Mouse (Mus musculus): Measurements from ENCODE around the gene Prdm15. TPM values are rescaled to one million over a fixed set of nuclear protein-coding genes. Genes with fewer than 3 reads are reported as not detected.

Prdm15 gene
- polyA plus RNA-seq, 1 experiment, result 14.3 TPM

DNA sequence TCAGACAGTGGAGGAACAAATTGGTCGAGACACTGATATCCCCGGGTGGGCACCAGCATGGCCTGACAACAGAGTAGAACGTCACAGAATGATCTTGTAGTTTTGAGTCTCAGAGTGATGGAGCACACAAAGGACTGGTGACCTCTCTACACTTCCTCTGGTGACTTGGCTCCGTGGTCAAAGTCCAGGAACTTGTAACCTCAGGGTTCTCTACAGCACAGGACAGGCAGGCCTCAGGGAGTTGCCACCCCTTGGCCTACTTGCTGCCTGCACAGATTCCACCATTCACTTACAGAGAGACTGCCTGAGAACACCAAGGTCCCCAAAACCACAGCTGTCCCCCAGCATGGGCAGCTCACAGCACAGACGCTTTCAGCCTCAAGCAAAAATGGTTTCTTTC is 36.4 kb downstream of the Prdm15 start:
- no peak overlapping the region for H3K27ac ChIP-seq (ENCODE audit: insufficient read depth, low read length)
- WGBS, result 69% methylated on average over 5 of the region's 5 CpGs
- TF ChIP-seq POLR2A (IDR thresholded peaks at IDR 0.05; ENCODE audit: borderline replicate concordance, insufficient read depth, low read length), result no peak
- no peak for TF ChIP-seq CTCF (IDR thresholded peaks at IDR 0.05; ENCODE audit: borderline replicate concordance, insufficient read depth, low read depth, low read length)
- no peaks in the 10 kb centered on the region for H3K27me3 ChIP-seq (ENCODE audit: control insufficient read depth, insufficient read depth, low read length)
- H3K4me1 ChIP-seq (ENCODE audit: control insufficient read depth, insufficient read depth, low read length), result peaks cover 3% of the 10 kb centered on the region; the same call in 1 of the 2 replicates
- DNase-seq, result peak in 1 of 2 experiments; percentile 19
- no peak overlapping the region for H3K4me3 ChIP-seq (replicated peaks; ENCODE audit: insufficient read depth, low read depth, low read length)

DNA sequence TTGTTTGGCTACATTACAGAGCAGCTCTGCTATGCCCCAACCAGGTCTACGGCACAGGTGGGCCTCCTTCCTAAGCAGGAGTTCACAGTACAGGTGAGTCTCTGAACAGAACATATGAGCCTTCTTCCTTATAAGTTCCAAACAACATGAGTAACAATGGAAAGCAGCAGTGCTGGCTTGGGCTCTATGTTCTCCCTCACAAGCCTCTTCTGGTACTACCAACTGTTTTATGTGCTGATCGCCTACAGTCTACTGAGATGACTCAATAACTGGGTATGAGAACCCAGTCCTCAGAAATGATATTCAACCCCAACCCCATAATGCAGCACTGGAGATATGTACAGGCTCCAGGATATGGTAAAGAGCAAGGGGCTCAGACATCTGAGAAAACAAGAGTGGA is 37.6 kb downstream of the Prdm15 start:
- no peak for DNase-seq

DNA sequence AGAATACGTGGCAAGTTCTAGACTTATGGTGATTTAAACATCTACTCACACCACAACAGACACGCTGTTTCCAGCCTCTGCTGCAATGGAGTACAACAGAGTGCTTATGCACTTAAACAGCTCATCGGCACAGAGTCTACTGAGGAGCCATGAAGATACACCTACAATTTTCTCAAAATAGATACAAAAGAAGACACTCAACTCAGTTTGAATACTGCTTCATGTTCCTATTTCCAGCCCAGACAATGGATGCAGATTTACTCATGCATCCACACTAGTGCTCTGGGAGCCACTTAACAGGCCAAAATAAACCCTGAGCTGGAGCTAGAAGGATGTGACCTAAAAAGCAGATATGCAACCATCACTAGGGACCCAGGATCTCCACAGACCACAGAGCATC is 42.8 kb downstream of the Prdm15 start:
- no peaks in the 10 kb centered on the region for H3K27me3 ChIP-seq (ENCODE audit: control insufficient read depth, insufficient read depth, low read length)
- peaks cover 3% of the 10 kb centered on the region; the same call in 1 of the 2 replicates for H3K4me1 ChIP-seq (ENCODE audit: control insufficient read depth, insufficient read depth, low read length)
- TF ChIP-seq CTCF (IDR thresholded peaks at IDR 0.05; ENCODE audit: borderline replicate concordance, insufficient read depth, low read depth, low read length), result no peak
- TF ChIP-seq POLR2A (IDR thresholded peaks at IDR 0.05; ENCODE audit: borderline replicate concordance, insufficient read depth, low read length), result no peak
- no peak overlapping the region for H3K27ac ChIP-seq (ENCODE audit: insufficient read depth, low read length)
- DNase-seq, result no peak
- no peak overlapping the region for H3K4me3 ChIP-seq (replicated peaks; ENCODE audit: insufficient read depth, low read depth, low read length)
- WGBS, result 97% methylated on average over 3 of the region's 3 CpGs

More for the DNA sequence above, 37.6 kb downstream of the Prdm15 start:
- Histone ChIP-seq H3K4me1 (ENCODE audit: control insufficient read depth, insufficient read depth, low read length) (peaks cover 3% of the 10 kb centered on the region; the same call in 1 of the 2 replicates), H3K4me3 (replicated peaks; ENCODE audit: insufficient read depth, low read depth, low read length) (no peak overlapping the region), H3K27ac (ENCODE audit: insufficient read depth, low read length) (no peak overlapping the region), H3K27me3 (ENCODE audit: control insufficient read depth, insufficient read depth, low read length) (no peaks in the 10 kb centered on the region)
- 98% methylated on average over 2 of the region's 2 CpGs for WGBS
- TF ChIP-seq CTCF (IDR thresholded peaks at IDR 0.05; ENCODE audit: borderline replicate concordance, insufficient read depth, low read depth, low read length) (no peak), POLR2A (IDR thresholded peaks at IDR 0.05; ENCODE audit: borderline replicate concordance, insufficient read depth, low read length) (no peak)

DNA sequence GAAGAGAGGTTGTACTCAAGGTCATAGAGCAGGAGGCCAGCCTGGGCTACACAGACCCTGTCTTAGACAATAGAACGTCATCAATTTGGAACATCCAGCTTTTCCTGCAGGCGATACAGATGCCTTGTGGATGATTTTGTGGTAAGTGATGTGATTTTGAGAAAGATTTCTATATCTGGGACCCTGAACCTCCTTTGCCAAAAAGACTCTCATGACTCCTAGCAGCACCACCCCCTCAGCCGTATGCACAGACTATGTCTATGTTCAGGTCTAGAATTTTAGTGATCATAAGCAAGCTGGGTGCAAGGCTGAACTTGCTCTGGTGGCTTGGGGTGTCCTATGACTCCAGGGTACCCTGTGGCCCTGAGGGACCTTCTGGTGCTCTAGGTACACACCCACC is 46.0 kb downstream of the Prdm15 start:
- H3K4me3 ChIP-seq (replicated peaks; ENCODE audit: insufficient read depth, low read depth, low read length), result no peak overlapping the region
- no peaks in the 10 kb centered on the region for H3K4me1 ChIP-seq (ENCODE audit: control insufficient read depth, insufficient read depth, low read length)
- 94% methylated on average over 3 of the region's 3 CpGs for WGBS
- no peak for DNase-seq
- TF ChIP-seq POLR2A (IDR thresholded peaks at IDR 0.05; ENCODE audit: borderline replicate concordance, insufficient read depth, low read length) (no peak), CTCF (IDR thresholded peaks at IDR 0.05; ENCODE audit: borderline replicate concordance, insufficient read depth, low read depth, low read length) (no peak)
- no peak overlapping the region for H3K27ac ChIP-seq (ENCODE audit: insufficient read depth, low read length)
- no peaks in the 10 kb centered on the region for H3K27me3 ChIP-seq (ENCODE audit: control insufficient read depth, insufficient read depth, low read length)

DNA sequence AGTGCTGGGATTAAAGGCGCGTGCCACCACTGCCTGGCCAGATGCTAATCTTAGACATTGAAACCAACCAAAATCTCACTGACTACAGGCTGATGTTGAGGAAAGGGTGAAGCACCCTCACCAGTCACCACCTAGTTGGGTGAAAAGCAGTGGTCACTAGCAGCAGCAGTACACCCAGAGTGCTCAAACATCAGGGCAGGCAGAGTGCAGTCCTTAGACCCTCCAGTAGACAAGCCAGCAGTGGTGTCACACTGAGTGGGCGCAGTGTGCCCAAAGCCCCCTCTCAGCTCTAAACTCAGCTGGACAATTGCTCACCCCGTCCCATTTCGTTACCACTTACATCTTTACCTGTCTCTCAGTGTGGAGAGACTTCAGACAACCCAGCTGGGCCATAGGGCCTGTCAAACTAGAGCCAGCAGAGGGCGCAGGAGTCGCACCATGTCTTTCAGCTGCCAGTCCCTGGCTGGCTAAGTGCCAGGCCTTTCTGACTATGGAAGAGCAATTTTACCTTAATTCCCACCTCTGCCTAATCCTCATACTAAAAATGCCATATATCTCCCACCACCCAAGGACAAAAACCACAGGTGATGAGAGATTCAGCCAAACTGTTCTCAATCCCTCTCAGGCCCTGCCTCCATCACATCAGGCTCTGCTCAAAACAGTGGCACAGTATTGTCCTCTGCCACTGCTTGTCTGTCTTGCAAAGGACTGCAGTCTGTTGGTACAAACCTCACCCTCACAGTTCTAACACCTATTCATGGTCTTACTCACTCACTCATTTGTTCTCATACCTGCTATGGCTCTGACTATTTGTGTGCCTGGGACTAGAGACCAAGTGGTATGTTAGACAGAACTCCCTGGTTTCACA is 46.7 kb downstream of the Prdm15 start:
- peak; percentile 74 for DNase-seq
- Histone ChIP-seq H3K27ac (ENCODE audit: insufficient read depth, low read length) (no peak overlapping the region), H3K4me1 (ENCODE audit: control insufficient read depth, insufficient read depth, low read length) (no peaks in the 10 kb centered on the region), H3K4me3 (replicated peaks; ENCODE audit: insufficient read depth, low read depth, low read length) (no peak overlapping the region), H3K27me3 (ENCODE audit: control insufficient read depth, insufficient read depth, low read length) (no peaks in the 10 kb centered on the region)
- TF ChIP-seq POLR2A (IDR thresholded peaks at IDR 0.05; ENCODE audit: borderline replicate concordance, insufficient read depth, low read length) (no peak), CTCF (IDR thresholded peaks at IDR 0.05; ENCODE audit: borderline replicate concordance, insufficient read depth, low read depth, low read length) (peak; percentile 73)
- WGBS, result 64% methylated on average over 7 of the region's 7 CpGs

DNA sequence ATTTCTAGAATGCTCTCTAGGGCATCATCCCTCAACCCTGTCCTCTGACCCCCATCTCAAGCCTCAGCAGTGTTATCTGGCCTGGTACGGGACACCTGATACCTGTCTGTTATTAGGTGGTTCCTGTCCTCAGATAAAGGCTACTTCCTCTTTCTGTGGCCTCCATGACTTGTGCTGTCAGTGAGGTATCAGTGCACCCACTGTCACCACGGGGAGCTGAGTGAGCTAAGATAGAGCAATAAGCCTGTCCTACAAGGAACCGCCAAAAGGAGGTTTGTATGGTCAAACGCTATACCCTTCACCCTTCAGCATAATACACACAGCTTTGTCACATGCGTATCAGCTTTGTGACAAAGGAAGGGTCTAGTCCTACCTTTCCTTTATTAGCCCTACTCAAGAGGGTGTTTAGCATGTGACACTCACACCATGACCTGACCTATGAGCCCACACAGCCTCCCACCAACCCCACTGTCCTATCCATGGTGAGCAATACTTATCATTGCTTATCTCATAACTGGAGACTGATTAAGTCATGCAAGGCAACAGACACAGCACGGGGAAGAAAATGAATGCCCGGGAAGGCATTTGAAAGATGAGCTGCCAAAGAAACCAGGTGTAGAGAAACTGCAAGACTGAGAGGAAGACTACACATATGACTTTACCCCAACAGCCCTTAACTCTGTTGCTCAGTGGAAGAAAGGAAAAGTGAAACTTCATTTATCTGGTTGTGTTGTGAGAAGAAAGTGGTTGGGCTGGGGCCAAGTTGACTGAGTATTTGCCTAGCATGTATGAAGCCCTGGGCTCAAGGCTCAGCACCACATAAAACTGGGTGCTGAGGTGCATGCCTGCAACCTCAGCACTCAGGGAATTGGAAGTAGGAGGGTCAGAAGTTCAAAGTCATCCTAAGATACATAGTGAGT is 53.4 kb downstream of the Prdm15 start:
- Histone ChIP-seq H3K4me3 (replicated peaks; ENCODE audit: insufficient read depth, low read depth, low read length) (no peak overlapping the region), H3K27ac (ENCODE audit: insufficient read depth, low read length) (no peak overlapping the region), H3K27me3 (ENCODE audit: control insufficient read depth, insufficient read depth, low read length) (no peaks in the 10 kb centered on the region), H3K4me1 (ENCODE audit: control insufficient read depth, insufficient read depth, low read length) (no peaks in the 10 kb centered on the region)
- 94% methylated on average over 7 of the region's 7 CpGs for WGBS
- no peak for DNase-seq
- TF ChIP-seq CTCF (IDR thresholded peaks at IDR 0.05; ENCODE audit: borderline replicate concordance, insufficient read depth, low read depth, low read length), result no peak
- TF ChIP-seq POLR2A (IDR thresholded peaks at IDR 0.05; ENCODE audit: borderline replicate concordance, insufficient read depth, low read length), result no peak

DNA sequence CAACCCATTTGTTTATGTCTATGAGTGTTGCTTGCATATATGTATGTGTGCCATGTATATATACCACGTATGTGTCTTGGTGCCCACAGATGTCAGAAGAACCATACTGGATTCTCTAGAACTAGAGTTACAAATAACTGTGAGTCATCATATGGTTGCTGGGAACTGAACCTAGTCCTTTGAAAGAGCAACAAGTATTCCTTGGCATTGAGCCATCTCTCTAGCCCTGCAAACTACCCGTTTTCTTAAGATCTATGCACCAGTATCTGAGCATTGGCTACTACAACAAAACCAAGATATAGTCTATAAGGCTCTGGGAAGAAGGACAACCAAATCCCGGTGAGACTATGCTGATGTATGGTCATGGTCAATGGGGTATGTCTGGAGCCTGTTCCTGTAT is 54.4 kb downstream of the Prdm15 start:
- no peaks in the 10 kb centered on the region for H3K4me1 ChIP-seq (ENCODE audit: control insufficient read depth, insufficient read depth, low read length)
- no peak overlapping the region for H3K4me3 ChIP-seq (replicated peaks; ENCODE audit: insufficient read depth, low read depth, low read length)
- H3K27ac ChIP-seq (ENCODE audit: insufficient read depth, low read length), result no peak overlapping the region
- TF ChIP-seq POLR2A (IDR thresholded peaks at IDR 0.05; ENCODE audit: borderline replicate concordance, insufficient read depth, low read length) (no peak), CTCF (IDR thresholded peaks at IDR 0.05; ENCODE audit: borderline replicate concordance, insufficient read depth, low read depth, low read length) (no peak)
- no peak for DNase-seq
- WGBS, result 81% methylated on average over 3 of the region's 3 CpGs
- H3K27me3 ChIP-seq (ENCODE audit: control insufficient read depth, insufficient read depth, low read length), result no peaks in the 10 kb centered on the region
